ENCODE assay signal across 14 mouse cellular contexts in genomic region chr13:32267184-32267775, GRCm38 (mm10).
A peak's percentile ranks its signal among the peaks of the same experiment; 100 is the strongest.
DNase-seq lines count a peak whose midpoint lies in the region; ATAC-seq and TF ChIP-seq lines count a peak whose summit lies in the region.
"Had no signal": no experiment of that assay in that cellular context is flagged by ENCODE, and none has a peak within 500 bp of the region (broad histone marks: within the 10 kb centered on the region; RNA-seq: fewer than 3 reads in every experiment).

No protein-coding gene starts in this region.

- H3K27ac ChIP-seq in embryonic facial prominence, embryonic 12.5 days, result peak overlapping the region; percentile 47
- H3K27ac ChIP-seq in embryonic facial prominence, embryonic 10.5 days (replicated peaks), result no peak overlapping the region
- H3K27ac ChIP-seq in lung, embryonic 14.5 days (ENCODE audit: low read depth), result no peak overlapping the region
- no peak overlapping the region for H3K27ac ChIP-seq in neural tube, embryonic 15.5 days (replicated peaks)
- H3K27ac ChIP-seq: liver, embryonic 13.5 days had no signal

- H3K4me2 ChIP-seq in embryonic facial prominence, embryonic 12.5 days (replicated peaks), result no peak overlapping the region
- no peak overlapping the region for H3K4me2 ChIP-seq in lung, embryonic 14.5 days
- no peak overlapping the region for H3K4me2 ChIP-seq in neural tube, embryonic 15.5 days
- H3K4me2 ChIP-seq: liver, embryonic 13.5 days had no signal

- no peak for ATAC-seq in embryonic facial prominence, embryonic 12.5 days (ENCODE audit: insufficient number of reproducible peaks, insufficient read depth, low FRiP score, low TSS enrichment)
- ATAC-seq in lung, embryonic 14.5 days (ENCODE audit: insufficient read depth), result no peak
- ATAC-seq in megakaryocyte progenitor cell, adult 5-6 weeks (replicated peaks; ENCODE audit: poor library complexity), result peak; percentile 42; the same call in 1 of the 2 replicates
- no peak for ATAC-seq in neural tube, embryonic 15.5 days (ENCODE audit: low FRiP score)
- ATAC-seq: CD4-positive, CD25-positive, alpha-beta regulatory T cell, adult 4 months; hindbrain, embryonic 16.5 days had no signal

- H3K4me3 ChIP-seq in embryonic facial prominence, embryonic 12.5 days, result no peak overlapping the region
- no peak overlapping the region for H3K4me3 ChIP-seq in embryonic facial prominence, embryonic 10.5 days
- H3K4me3 ChIP-seq in lung, embryonic 14.5 days (ENCODE audit: low read depth, low read length), result no peak overlapping the region
- H3K4me3 ChIP-seq in neural tube, embryonic 15.5 days (replicated peaks), result no peak overlapping the region
- H3K4me3 ChIP-seq: liver, embryonic 13.5 days had no signal

- H3K36me3 ChIP-seq in embryonic facial prominence, embryonic 12.5 days, result no peaks in the 10 kb centered on the region
- H3K36me3 ChIP-seq in embryonic facial prominence, embryonic 10.5 days (replicated peaks), result no peaks in the 10 kb centered on the region
- no peaks in the 10 kb centered on the region for H3K36me3 ChIP-seq in lung, embryonic 14.5 days (ENCODE audit: insufficient read depth)
- no peaks in the 10 kb centered on the region for H3K36me3 ChIP-seq in neural tube, embryonic 15.5 days
- H3K36me3 ChIP-seq: liver, embryonic 13.5 days had no signal

- H3K27me3 ChIP-seq in embryonic facial prominence, embryonic 12.5 days, result no peaks in the 10 kb centered on the region
- H3K27me3 ChIP-seq in embryonic facial prominence, embryonic 10.5 days (replicated peaks; ENCODE audit: low read depth, poor library complexity, severe bottlenecking), result no peaks in the 10 kb centered on the region
- H3K27me3 ChIP-seq in lung, embryonic 14.5 days (ENCODE audit: insufficient read depth, low read length), result no peaks in the 10 kb centered on the region
- no peaks in the 10 kb centered on the region for H3K27me3 ChIP-seq in neural tube, embryonic 15.5 days (replicated peaks)
- H3K27me3 ChIP-seq: liver, embryonic 13.5 days had no signal

- peaks cover 3% of the 10 kb centered on the region; the same call in 1 of the 2 replicates for H3K4me1 ChIP-seq in embryonic facial prominence, embryonic 12.5 days
- H3K4me1 ChIP-seq in embryonic facial prominence, embryonic 10.5 days, result peaks cover 16% of the 10 kb centered on the region
- no peaks in the 10 kb centered on the region for H3K4me1 ChIP-seq in lung, embryonic 14.5 days (ENCODE audit: insufficient read depth)
- H3K4me1 ChIP-seq in neural tube, embryonic 15.5 days, result no peaks in the 10 kb centered on the region; the same call in 1 of the 2 replicates
- H3K4me1 ChIP-seq: liver, embryonic 13.5 days had no signal

- TF ChIP-seq CTCF in lung, embryonic 14.5 days (IDR thresholded peaks at IDR 0.05; ENCODE audit: low read depth), result no peak

- 15% methylated on average over 2 of the region's 2 CpGs for WGBS in embryonic facial prominence, embryonic 12.5 days
- 31% methylated on average over 2 of the region's 2 CpGs for WGBS in embryonic facial prominence, embryonic 10.5 days
- WGBS in lung, embryonic 14.5 days, result 14% methylated on average over 2 of the region's 2 CpGs
- 46% methylated on average over 2 of the region's 2 CpGs for whole genome bisulfite sequencing in neural tube, embryonic 15.5 days

- DNase-seq in embryonic facial prominence, embryonic 10.5 days (ENCODE audit: low spot score), result no peak
- peak; percentile 61 for DNase-seq in lung, embryonic 14.5 days
- DNase-seq in lung, postnatal 4 days, result no peak
- DNase-seq in adipocyte (ENCODE audit: low spot score), result peak; percentile 78
- no peak for DNase-seq in testis, postnatal 10 days (ENCODE audit: low spot score)
- DNase-seq: gastrocnemius, postnatal 36 days; kidney, postnatal 36 days; layer of hippocampus, postnatal 36 days; liver, embryonic 13.5 days had no signal

- no peaks in the 10 kb centered on the region for H3K9me3 ChIP-seq in embryonic facial prominence, embryonic 12.5 days
- no peaks in the 10 kb centered on the region for H3K9me3 ChIP-seq in embryonic facial prominence, embryonic 10.5 days
- H3K9me3 ChIP-seq in lung, embryonic 14.5 days (ENCODE audit: low read depth, low read length), result no peaks in the 10 kb centered on the region
- H3K9me3 ChIP-seq in neural tube, embryonic 15.5 days (replicated peaks), result no peaks in the 10 kb centered on the region
- H3K9me3 ChIP-seq: liver, embryonic 13.5 days had no signal

- H3K9ac ChIP-seq in embryonic facial prominence, embryonic 12.5 days, result no peak overlapping the region
- no peak overlapping the region for H3K9ac ChIP-seq in lung, embryonic 14.5 days
- H3K9ac ChIP-seq in neural tube, embryonic 15.5 days (replicated peaks), result no peak overlapping the region
- H3K9ac ChIP-seq: liver, embryonic 13.5 days had no signal

Comparison
In these comparisons a context has a peak if more than half of its experiments do, and no peak if none do; other contexts are left out.
1. DNase-seq: peak in lung, embryonic 14.5 days (single experiment) and adipocyte (single experiment); none in embryonic facial prominence, embryonic 10.5 days (single experiment), lung, postnatal 4 days (0 of 2) and testis, postnatal 10 days (single experiment).